Mouse (Mus musculus) urinary bladder, postnatal 36 days (tissue): ENCODE data around the gene Serinc5.

ENCODE experiments used
- DNase-seq, 2 experiments: peaks; one replicate each; pipeline ENCODE4 v3.0.0; 2022; ENCODE audit warnings: low spot score in 2 of 2, mixed read lengths in 1 of 2

The Serinc5 gene

GRCm38 (mm10) chr13:92613094-92613493 lies 2.2 kb downstream of the Serinc5 start:
- DNase-seq, result peak; percentile 54 to 55

- no peak for DNase-seq
Observed at GRCm38 (mm10) chr13:92615201-92615600, 4.3 kb downstream of the Serinc5 start.

GRCm38 (mm10) chr13:92616459-92616858 lies 5.6 kb downstream of the Serinc5 start:
- no peak for DNase-seq

GRCm38 (mm10) chr13:92626196-92626595 lies 15.3 kb downstream of the Serinc5 start:
- no peak for DNase-seq

- DNase-seq, result no peak
Observed at GRCm38 (mm10) chr13:92626725-92627124, 15.8 kb downstream of the Serinc5 start.

- DNase-seq, result no peak
Observed at GRCm38 (mm10) chr13:92629509-92629908, 18.6 kb downstream of the Serinc5 start.

GRCm38 (mm10) chr13:92631450-92631849 lies 20.6 kb downstream of the Serinc5 start:
- no peak for DNase-seq

GRCm38 (mm10) chr13:92632550-92632949 lies 21.7 kb downstream of the Serinc5 start:
- peak in 1 of 2 experiments; percentile 0 for DNase-seq

- DNase-seq, result no peak
Observed at GRCm38 (mm10) chr13:92635040-92635439, 24.1 kb downstream of the Serinc5 start.

- DNase-seq, result no peak
Observed at GRCm38 (mm10) chr13:92636226-92636909, 25.5 kb downstream of the Serinc5 start.

- peak in 1 of 2 experiments; percentile 64 for DNase-seq
Observed at GRCm38 (mm10) chr13:92636910-92637275, 26.0 kb downstream of the Serinc5 start.

GRCm38 (mm10) chr13:92639093-92640014 lies 28.5 kb downstream of the Serinc5 start:
- DNase-seq, result no peak

GRCm38 (mm10) chr13:92644199-92644598 lies 33.3 kb downstream of the Serinc5 start:
- DNase-seq, result no peak

- no peak for DNase-seq
Observed at GRCm38 (mm10) chr13:92644753-92645152, 33.9 kb downstream of the Serinc5 start.

GRCm38 (mm10) chr13:92647695-92648094 lies 36.8 kb downstream of the Serinc5 start:
- peak in 1 of 2 experiments; percentile 25 for DNase-seq

- DNase-seq, result no peak
Observed at GRCm38 (mm10) chr13:92649111-92649510, 38.2 kb downstream of the Serinc5 start.

- no peak for DNase-seq
Observed at GRCm38 (mm10) chr13:92650956-92651355, 40.1 kb downstream of the Serinc5 start.

GRCm38 (mm10) chr13:92652498-92652897 lies 41.6 kb downstream of the Serinc5 start:
- DNase-seq, result no peak

- DNase-seq, result no peak
Observed at GRCm38 (mm10) chr13:92653283-92653682, 42.4 kb downstream of the Serinc5 start.

GRCm38 (mm10) chr13:92656815-92657513 lies 46.1 kb downstream of the Serinc5 start:
- DNase-seq, result no peak

GRCm38 (mm10) chr13:92659611-92660010 lies 48.7 kb downstream of the Serinc5 start:
- DNase-seq, result no peak
